Mouse (Mus musculus) neural tube, embryonic 14.5 days (tissue): ENCODE results near the gene Rab3d. TPM values are rescaled to one million over a fixed set of nuclear protein-coding genes. Genes with fewer than 3 reads are reported as not detected.
A peak's percentile ranks its signal among the peaks of the same experiment; 100 is the strongest.

Experiments used
- ATAC-seq: fragments of 200-750 bp; cut with Nextera tagmentation; 2 replicates; pipeline ENCODE4 v1.8.0; 2017; ENCODE audit warnings: low read depth, mild to moderate bottlenecking, moderate TSS enrichment, moderate library complexity
- H3K27ac ChIP-seq: fragments of 300-500 bp; sonication (generic); 2 replicates; pipeline ENCODE4 v1.5.1; 2014; ENCODE audit warnings: low read depth, mild to moderate bottlenecking, control low read depth, low read length, moderate library complexity, mixed read lengths
- H3K27me3 ChIP-seq: fragments of 300-500 bp; sonication (generic); 2 replicates; pipeline ENCODE4 v1.6.1; 2014; ENCODE audit warnings: low read length; ENCODE audit not compliant: control insufficient read depth, insufficient read depth
- H3K36me3 ChIP-seq: fragments of 300-500 bp; sonication (generic); 2 replicates; pipeline ENCODE4 v1.6.1; 2014; ENCODE audit warnings: low read length, mixed read lengths; ENCODE audit not compliant: control insufficient read depth, insufficient read depth
- H3K4me1 ChIP-seq: fragments of 300-500 bp; sonication (generic); 2 replicates; pipeline ENCODE4 v1.6.1; 2014; ENCODE audit warnings: low read length; ENCODE audit not compliant: control insufficient read depth, insufficient read depth
- H3K4me2 ChIP-seq: fragments of 300-500 bp; sonication (generic); 2 replicates; pipeline ENCODE4 v1.6.1; 2014; ENCODE audit warnings: mild to moderate bottlenecking, low read depth, low read length, control low read depth
- H3K4me3 ChIP-seq: fragments of 300-500 bp; sonication (generic); 2 replicates; pipeline ENCODE4 v1.5.1; 2014; ENCODE audit warnings: low read depth, low read length, control low read depth, mixed read lengths
- H3K9ac ChIP-seq: fragments of 300-500 bp; sonication (generic); replicated peaks from 2 replicates; pipeline ENCODE4 v1.6.1; 2014; ENCODE audit warnings: low read depth, mild to moderate bottlenecking, control low read depth, low read length, mixed read lengths
- H3K9me3 ChIP-seq: fragments of 300-500 bp; sonication (generic); 2 replicates; pipeline ENCODE4 v1.6.1; 2016; ENCODE audit warnings: low read length; ENCODE audit not compliant: control insufficient read depth
- WGBS: fragments of 180-500 bp; shearing (Covaris S2); extraction: QIAGEN DNeasy Blood & Tissue Kit; methylation state at CpG from one replicate; pipeline ENCODE4 v1.1.7; 2014; 5-methylcytosine and 5-hydroxymethylcytosine counted together
- polyA plus RNA-seq: library from polyadenylated mRNA; unstranded; fragments of >200 nt; fragmentation: Nextera tagmentation; extraction: Ambion mirVana; gene quantifications from 2 replicates; pipeline ENCODE4 v1.2.1, GENCODE M21; 2014

The Rab3d gene
- polyA plus RNA-seq, 1 experiment from 2014 or later: 12.0 TPM

- no peak overlapping the region for H3K27ac ChIP-seq
- peaks cover 7% of the 10 kb centered on the region for H3K4me1 ChIP-seq
- H3K4me2 ChIP-seq: no peak overlapping the region
- WGBS: 80% methylated on average over 6 of the region's 6 CpGs
- ATAC-seq: no peak
- no peaks in the 10 kb centered on the region for H3K27me3 ChIP-seq
- no peak overlapping the region for H3K4me3 ChIP-seq
- no peak overlapping the region for H3K9ac ChIP-seq
- no peaks in the 10 kb centered on the region for H3K9me3 ChIP-seq
- no peaks in the 10 kb centered on the region for H3K36me3 ChIP-seq
These were observed 6.1 kb upstream of the Rab3d start for GRCm38 (mm10) chr9:21924099-21924493.

GRCm38 (mm10) chr9:21923490-21924098 lies 5.6 kb upstream of the Rab3d start:
- Histone ChIP-seq H3K27me3 (no peaks in the 10 kb centered on the region), H3K27ac (no peak overlapping the region), H3K4me2 (no peak overlapping the region), H3K9me3 (no peaks in the 10 kb centered on the region), H3K4me3 (no peak overlapping the region), H3K36me3 (no peaks in the 10 kb centered on the region), H3K9ac (no peak overlapping the region), H3K4me1 (peaks cover 7% of the 10 kb centered on the region)
- WGBS: 89% methylated on average over 3 of the region's 3 CpGs
- no peak for ATAC-seq

- 93% methylated on average over 4 of the region's 4 CpGs for WGBS
- no peak for ATAC-seq
- Histone ChIP-seq H3K36me3 (no peaks in the 10 kb centered on the region), H3K27me3 (no peaks in the 10 kb centered on the region), H3K4me2 (no peak overlapping the region), H3K4me3 (no peak overlapping the region), H3K9ac (no peak overlapping the region), H3K4me1 (peaks cover 7% of the 10 kb centered on the region), H3K9me3 (no peaks in the 10 kb centered on the region), H3K27ac (no peak overlapping the region)
These were observed 5.0 kb upstream of the Rab3d start for GRCm38 (mm10) chr9:21923036-21923435.

DNA sequence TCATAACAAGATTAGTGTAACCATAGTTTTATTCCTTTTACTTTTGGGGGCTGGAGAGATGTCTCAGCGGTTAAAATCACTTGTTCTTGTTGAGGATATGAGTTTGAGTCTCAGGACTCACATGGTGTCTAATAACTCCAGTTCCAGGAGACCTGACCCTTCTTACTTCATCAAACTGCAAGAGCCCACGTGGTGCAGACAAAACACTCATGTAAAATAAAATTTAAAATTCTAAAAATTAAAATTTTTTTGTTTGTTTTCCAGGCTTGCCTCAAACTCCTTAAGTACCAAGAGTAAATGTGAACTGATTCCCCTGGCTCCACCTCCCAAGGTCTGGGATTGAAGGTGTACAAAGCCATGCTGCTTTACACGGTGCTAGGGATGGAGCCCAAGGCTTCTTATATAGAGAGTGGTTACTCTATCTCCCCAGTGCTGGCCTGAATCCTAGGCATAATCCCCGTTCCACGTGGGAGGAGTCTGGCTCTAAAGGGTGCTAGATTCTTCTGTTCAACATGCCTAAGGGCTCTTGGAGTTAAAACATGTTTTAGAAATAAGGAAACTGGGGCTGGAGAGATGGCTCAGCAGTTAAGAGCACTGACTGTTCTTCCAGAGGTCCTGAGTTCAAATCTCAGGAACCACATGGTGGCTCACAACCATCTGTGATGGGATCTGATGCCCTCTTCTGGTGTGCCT lies 846 bp upstream of the Rab3d start:
- H3K27me3 ChIP-seq: no peaks in the 10 kb centered on the region
- H3K4me1 ChIP-seq: no peaks in the 10 kb centered on the region
- no peak overlapping the region for H3K9ac ChIP-seq
- H3K36me3 ChIP-seq: no peaks in the 10 kb centered on the region
- no peak overlapping the region for H3K27ac ChIP-seq
- no peak overlapping the region; the same call in 1 of the 2 replicates for H3K4me3 ChIP-seq
- H3K4me2 ChIP-seq: peak overlapping the region; percentile 73
- 0 out of 2 replicates have a peak, but pooled peaks have one; percentile 1 for ATAC-seq
- 24% methylated on average over 5 of the region's 5 CpGs for WGBS
- no peaks in the 10 kb centered on the region for H3K9me3 ChIP-seq

DNA sequence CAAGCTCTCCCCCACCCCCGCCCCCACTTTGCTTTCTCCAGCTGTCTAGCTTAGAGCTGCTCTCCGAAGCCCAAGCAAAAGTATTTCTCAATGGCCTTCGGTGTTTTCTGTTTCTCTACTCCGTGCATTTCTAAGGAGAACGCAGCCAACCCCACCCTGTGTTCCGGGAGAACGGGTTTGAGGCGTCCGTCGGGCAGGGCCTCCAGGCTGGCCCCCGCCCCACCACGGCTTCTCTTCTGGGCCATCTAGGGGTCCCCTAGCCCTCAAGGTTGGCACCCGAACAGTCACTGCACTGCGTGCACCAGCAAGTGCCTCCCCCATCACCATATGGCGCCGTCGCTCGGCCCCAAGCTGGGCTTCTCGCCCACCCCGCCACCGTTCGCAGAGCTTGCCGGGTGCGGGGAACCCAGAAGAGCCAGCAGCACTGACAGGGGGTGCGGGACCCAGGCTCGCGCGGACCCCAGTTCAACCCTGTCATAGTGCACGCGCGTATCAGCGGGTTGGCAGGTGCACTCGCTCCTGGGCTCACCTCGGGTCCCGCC lies 428 bp downstream of the Rab3d start:
- Histone ChIP-seq H3K9me3 (no peaks in the 10 kb centered on the region), H3K4me1 (no peaks in the 10 kb centered on the region), H3K4me2 (peak overlapping the region; percentile 73), H3K27ac (peak overlapping the region; percentile 57; the same call in 1 of the 2 replicates), H3K9ac (peak overlapping the region; percentile 66), H3K27me3 (no peaks in the 10 kb centered on the region), H3K4me3 (peak overlapping the region; percentile 64), H3K36me3 (no peaks in the 10 kb centered on the region)
- ATAC-seq: peak; percentile 77
- WGBS: 2% methylated on average over 33 of the region's 35 CpGs

DNA sequence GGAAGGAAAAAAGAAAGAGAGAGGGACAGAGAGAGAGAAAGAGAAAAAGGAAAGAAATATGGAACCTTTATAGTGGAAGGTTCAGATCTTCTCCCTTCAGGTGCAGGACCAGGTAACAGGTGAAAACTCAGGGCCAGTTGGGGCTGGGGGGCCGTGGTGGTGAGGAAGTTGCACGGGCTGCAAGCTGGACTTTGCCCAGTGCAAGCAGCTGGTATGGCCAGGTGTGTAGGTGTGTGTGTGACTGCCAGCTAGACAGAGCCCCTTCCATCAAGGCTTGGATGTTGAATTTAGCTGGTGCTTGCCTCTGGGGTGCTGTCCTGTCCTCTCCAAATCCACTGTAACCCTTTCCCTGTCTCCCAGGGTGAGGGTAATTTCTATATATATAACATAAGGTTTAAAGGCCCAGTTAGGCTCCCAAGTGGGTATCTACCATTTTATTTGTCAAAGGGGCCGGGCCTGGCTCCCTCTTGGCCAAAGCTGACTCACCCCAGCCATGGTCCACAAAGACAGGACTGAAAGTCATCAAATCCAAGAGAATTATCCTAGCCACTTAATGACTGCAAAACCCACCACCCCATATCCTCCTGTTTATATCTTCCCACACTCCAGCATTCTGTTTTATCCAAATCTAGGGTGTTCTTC lies 1.0 kb downstream of the Rab3d start:
- no peaks in the 10 kb centered on the region for H3K27me3 ChIP-seq
- peak overlapping the region; percentile 64 for H3K4me3 ChIP-seq
- H3K4me1 ChIP-seq: no peaks in the 10 kb centered on the region
- peak overlapping the region; percentile 73 for H3K4me2 ChIP-seq
- no peak overlapping the region for H3K27ac ChIP-seq
- ATAC-seq: 0 out of 2 replicates have a peak, but pooled peaks have one; percentile 0
- H3K9me3 ChIP-seq: no peaks in the 10 kb centered on the region
- no peaks in the 10 kb centered on the region for H3K36me3 ChIP-seq
- 72% methylated on average over 3 of the region's 3 CpGs for WGBS
- H3K9ac ChIP-seq: peak overlapping the region; percentile 66; the same call in 1 of the 2 replicates

DNA sequence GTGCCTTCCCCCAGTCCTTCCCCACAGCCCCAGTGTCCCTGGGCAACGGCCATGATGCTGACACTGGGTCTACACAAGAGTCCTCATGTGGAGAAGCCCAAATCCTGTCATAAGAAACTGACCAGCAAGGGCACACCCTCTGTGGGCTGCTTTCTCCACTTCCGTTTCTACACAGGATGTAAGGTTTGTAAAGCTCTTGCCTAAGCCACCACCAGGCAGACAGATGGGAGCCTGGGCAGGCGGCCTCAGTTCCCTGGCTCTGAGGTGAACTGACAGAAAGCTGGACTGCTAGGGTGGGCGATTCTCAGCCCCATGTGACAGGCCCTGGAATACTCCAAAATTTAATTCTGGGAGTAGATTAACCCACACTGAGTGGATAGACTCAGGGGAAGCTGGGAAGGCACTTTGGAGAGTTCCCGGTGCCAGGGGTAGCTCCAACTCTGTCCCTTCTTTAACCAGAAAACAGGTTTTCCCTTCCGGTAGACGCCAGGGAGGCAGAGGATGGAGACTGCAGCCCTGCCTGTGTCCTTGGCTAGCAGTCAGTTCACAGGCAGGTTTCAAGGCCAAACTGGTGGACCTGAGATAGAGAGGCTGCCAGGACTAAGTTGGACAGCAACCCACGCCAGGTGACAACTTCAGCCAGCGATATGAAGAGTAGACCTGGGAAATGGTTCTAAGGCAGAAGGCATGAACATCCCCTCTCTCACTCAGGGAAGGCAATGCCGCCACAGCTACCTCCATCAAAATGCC lies 8.3 kb downstream of the Rab3d start:
- Histone ChIP-seq H3K9me3 (no peaks in the 10 kb centered on the region), H3K4me1 (no peaks in the 10 kb centered on the region), H3K27me3 (no peaks in the 10 kb centered on the region), H3K9ac (no peak overlapping the region), H3K4me3 (no peak overlapping the region), H3K4me2 (no peak overlapping the region), H3K36me3 (no peaks in the 10 kb centered on the region), H3K27ac (no peak overlapping the region)
- no peak for ATAC-seq
- WGBS: 85% methylated on average over 10 of the region's 10 CpGs

GRCm38 (mm10) chr9:21908216-21908615 lies 9.8 kb downstream of the Rab3d start:
- no peak for ATAC-seq

More at GRCm38 (mm10) chr9:21908216-21908615, 9.8 kb downstream of the Rab3d start:
- Histone ChIP-seq H3K27me3 (no peaks in the 10 kb centered on the region), H3K4me3 (no peak overlapping the region), H3K9me3 (no peaks in the 10 kb centered on the region), H3K36me3 (no peaks in the 10 kb centered on the region), H3K9ac (no peak overlapping the region), H3K4me1 (no peaks in the 10 kb centered on the region), H3K4me2 (no peak overlapping the region), H3K27ac (no peak overlapping the region)
- WGBS: 78% methylated on average over 11 of the region's 11 CpGs
